In the genomic region with DNA sequence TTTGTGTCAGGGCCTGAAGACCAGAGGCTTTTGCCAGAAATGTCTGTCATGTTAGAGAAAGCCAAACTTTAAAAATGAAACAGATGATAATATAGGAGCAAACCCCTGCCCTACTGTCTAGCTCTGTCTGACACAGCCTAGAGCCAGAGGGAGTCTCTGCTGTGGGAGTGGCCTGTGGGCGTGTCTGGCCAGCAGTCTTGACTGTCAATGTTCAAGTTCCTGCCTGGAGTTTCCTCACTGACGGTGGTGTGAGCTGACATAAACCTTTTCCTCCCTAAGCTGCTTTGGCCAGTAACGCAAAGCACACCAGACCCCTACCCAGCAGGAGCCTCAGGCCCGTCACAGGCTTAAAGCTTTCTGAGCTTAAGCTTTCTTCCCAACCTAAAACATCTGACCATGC, we compare ENCODE assay signal across 1 mouse cellular context.
TF ChIP-seq lines count a peak whose summit lies in the region.

No protein-coding gene starts in this region.

TF ChIP-seq in MEL, 35 proteins besides CTCF, POLR2A, EP300 and RAD21:
- TF ChIP-seq UBTF (IDR thresholded peaks at IDR 0.05; ENCODE audit: borderline replicate concordance, insufficient read depth, low read depth, low read length) (no peak), JUND (IDR thresholded peaks at IDR 0.05; ENCODE audit: low read depth, low read length) (no peak)
